Mouse (Mus musculus): ENCODE measurements at regions not wholly inside any gene's neighbourhood (a gene's known extent, or its start where the extent isn't known, plus 50 kb on each side); places are given as distances from the start of the nearest gene placed in this dataset.
A peak's percentile ranks its signal among the peaks of the same experiment; 100 is the strongest.

DNA sequence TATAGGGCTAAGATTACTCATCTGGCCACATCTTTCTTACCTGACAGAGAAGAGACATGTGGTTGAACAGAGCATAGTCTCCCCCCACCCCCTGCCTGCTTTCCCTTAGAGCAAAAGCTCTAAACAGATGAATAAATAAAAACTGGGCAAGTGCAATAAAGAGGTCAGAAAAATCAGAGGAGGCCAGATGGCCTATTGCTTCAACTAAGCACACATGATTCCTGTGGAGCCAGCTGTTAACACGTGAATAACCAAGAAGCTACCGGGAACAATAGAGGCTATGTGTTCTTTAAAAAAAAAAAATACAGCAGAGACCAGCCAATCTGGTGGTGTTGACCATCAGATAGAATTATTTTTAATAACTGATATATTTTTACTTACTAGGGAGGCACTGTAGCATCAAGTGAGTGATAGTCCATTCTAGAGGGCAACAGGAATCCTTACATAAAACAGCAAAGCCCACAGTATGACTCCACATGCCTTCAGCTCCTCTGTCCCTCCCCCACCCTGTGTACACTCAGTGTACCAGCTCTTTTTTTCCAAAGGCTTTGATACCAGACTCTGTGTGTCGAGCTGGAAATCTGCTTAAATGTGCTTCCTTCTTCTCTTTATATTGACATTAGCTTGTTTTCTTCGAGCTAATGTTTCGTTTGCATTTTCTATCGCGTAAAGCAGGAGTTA lies 272.6 kb downstream of the Plk2 start:
- DNase-seq (ENCODE audit: low spot score), result no peak
- no peaks in the 10 kb centered on the region for H3K36me3 ChIP-seq (replicated peaks)
- no peak overlapping the region for H3K4me3 ChIP-seq
- peaks cover 13% of the 10 kb centered on the region for H3K4me1 ChIP-seq
- no peaks in the 10 kb centered on the region for H3K9me3 ChIP-seq
- WGBS, result 62% methylated on average over 7 of the region's 7 CpGs
- H3K27me3 ChIP-seq (replicated peaks; ENCODE audit: low read depth, poor library complexity, severe bottlenecking), result no peaks in the 10 kb centered on the region
- H3K27ac ChIP-seq (replicated peaks), result no peak overlapping the region; the same call in 1 of the 2 replicates

DNA sequence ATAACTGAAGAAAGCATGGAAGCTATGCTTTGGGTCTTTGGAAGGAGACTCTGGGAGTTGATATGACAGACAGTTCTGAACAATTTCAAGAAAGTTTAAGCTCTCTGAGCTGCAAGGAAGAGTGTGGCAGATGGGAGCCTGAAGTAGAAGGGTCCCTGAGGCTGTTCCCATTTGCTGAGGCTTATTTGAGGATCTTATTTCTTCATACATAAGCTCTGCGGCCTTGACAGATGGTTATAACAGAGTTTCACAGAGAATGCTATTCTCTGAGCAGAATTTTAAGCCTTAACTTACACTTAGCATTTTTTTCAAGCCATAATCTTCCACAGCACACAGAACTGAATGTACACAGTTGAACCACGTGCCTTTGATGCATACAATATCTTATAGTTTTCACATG lies 278.7 kb downstream of the Plk2 start:
- WGBS, result 76% methylated on average over 2 of the region's 2 CpGs
- DNase-seq (ENCODE audit: low spot score), result no peak

DNA sequence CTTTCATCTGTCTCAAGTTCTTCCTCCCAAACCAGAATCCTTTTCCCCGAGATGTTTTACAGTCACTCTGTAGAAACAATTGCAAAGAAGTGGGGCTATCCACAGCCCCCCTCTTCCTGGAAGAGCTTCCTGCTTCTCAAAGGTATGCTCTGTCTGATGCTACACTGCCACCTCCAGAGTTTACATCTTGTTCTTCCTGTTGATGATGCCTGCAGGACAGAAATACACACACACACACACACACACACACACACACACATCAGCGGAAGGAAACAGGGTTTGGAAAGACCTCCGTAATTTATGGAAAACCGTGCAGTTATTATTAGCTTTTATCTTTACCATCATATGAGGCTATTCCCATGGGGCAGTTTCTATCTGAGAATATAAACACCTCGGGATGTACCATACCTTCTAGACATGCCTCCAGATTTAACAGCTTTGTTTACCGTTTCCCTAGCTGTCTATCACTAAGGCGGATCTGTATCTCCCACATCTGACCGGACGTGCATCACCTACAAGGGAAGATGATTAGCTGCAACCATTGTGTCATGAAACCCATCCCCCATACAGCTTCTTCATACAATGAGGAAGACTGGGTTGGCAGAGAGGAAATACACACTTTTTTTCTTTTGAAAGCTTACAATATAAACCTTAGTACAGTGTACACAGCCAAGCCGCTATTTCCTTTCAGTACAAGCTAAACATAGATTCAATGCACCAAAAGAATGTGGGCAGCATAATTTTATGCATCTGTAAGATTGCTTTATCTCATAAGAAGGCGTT lies 288.6 kb downstream of the Plk2 start:
- 84% methylated on average over 11 of the region's 11 CpGs for WGBS
- no peaks in the 10 kb centered on the region for H3K36me3 ChIP-seq (replicated peaks)

More for the DNA sequence above, 278.7 kb downstream of the Plk2 start:
- H3K9me3 ChIP-seq, result no peaks in the 10 kb centered on the region
- H3K27me3 ChIP-seq (replicated peaks; ENCODE audit: low read depth, poor library complexity, severe bottlenecking), result no peaks in the 10 kb centered on the region
- no peak overlapping the region for H3K27ac ChIP-seq (replicated peaks)
- H3K36me3 ChIP-seq (replicated peaks), result no peaks in the 10 kb centered on the region
- H3K4me1 ChIP-seq, result no peaks in the 10 kb centered on the region
- no peak overlapping the region for H3K4me3 ChIP-seq

GRCm38 (mm10) chr13:110688796-110689195 lies 293.9 kb downstream of the Plk2 start:
- no peak overlapping the region for H3K4me3 ChIP-seq
- no peak overlapping the region for H3K27ac ChIP-seq (replicated peaks)
- no peak for DNase-seq (ENCODE audit: low spot score)
- H3K9me3 ChIP-seq, result no peaks in the 10 kb centered on the region
- WGBS, result 31% methylated on average over 3 of the region's 3 CpGs
- peaks cover 20% of the 10 kb centered on the region for H3K4me1 ChIP-seq
- no peaks in the 10 kb centered on the region for H3K27me3 ChIP-seq (replicated peaks; ENCODE audit: low read depth, poor library complexity, severe bottlenecking)
- H3K36me3 ChIP-seq (replicated peaks), result no peaks in the 10 kb centered on the region

More for the DNA sequence above, 288.6 kb downstream of the Plk2 start:
- Histone ChIP-seq H3K27ac (replicated peaks) (no peak overlapping the region), H3K9me3 (no peaks in the 10 kb centered on the region), H3K4me3 (no peak overlapping the region), H3K27me3 (replicated peaks; ENCODE audit: low read depth, poor library complexity, severe bottlenecking) (no peaks in the 10 kb centered on the region), H3K4me1 (no peaks in the 10 kb centered on the region)
- no peak for DNase-seq (ENCODE audit: low spot score)

GRCm38 (mm10) chr13:110690501-110691255 lies 295.8 kb downstream of the Plk2 start:
- Histone ChIP-seq H3K36me3 (replicated peaks) (no peaks in the 10 kb centered on the region), H3K27me3 (replicated peaks; ENCODE audit: low read depth, poor library complexity, severe bottlenecking) (no peaks in the 10 kb centered on the region), H3K4me3 (no peak overlapping the region), H3K4me1 (peaks cover 30% of the 10 kb centered on the region), H3K27ac (replicated peaks) (no peak overlapping the region), H3K9me3 (no peaks in the 10 kb centered on the region)
- no peak for DNase-seq (ENCODE audit: low spot score)
- 58% methylated on average over 10 of the region's 10 CpGs for WGBS

GRCm38 (mm10) chr13:110692696-110693095 lies 297.9 kb downstream of the Plk2 start:
- no peak overlapping the region for H3K27ac ChIP-seq (replicated peaks)
- no peaks in the 10 kb centered on the region for H3K27me3 ChIP-seq (replicated peaks; ENCODE audit: low read depth, poor library complexity, severe bottlenecking)

DNA sequence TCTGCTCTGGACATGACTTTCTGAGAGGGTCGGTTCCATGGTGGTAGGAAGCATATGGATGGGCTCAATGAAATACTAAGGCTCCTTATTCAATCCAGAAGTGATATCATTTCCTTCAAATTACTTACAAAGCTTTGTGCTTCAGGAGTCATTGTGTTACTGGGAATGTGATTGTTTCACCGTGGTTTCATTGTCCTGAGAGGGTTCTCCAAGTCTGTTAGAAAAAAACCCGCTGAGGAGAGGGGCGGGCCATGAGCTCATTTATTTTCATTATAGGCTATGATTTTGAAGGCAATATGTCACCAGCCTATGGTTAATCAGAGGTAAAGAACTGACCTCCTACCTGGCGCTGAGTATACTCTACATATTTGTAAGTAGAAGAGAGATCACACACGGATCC lies 300.0 kb downstream of the Plk2 start:
- WGBS, result 78% methylated on average over 6 of the region's 6 CpGs
- H3K4me3 ChIP-seq, result no peak overlapping the region
- peaks cover 25% of the 10 kb centered on the region for H3K4me1 ChIP-seq
- no peaks in the 10 kb centered on the region for H3K27me3 ChIP-seq (replicated peaks; ENCODE audit: low read depth, poor library complexity, severe bottlenecking)
- H3K36me3 ChIP-seq (replicated peaks), result no peaks in the 10 kb centered on the region
- H3K9me3 ChIP-seq, result no peaks in the 10 kb centered on the region
- no peak for DNase-seq (ENCODE audit: low spot score)
- no peak overlapping the region for H3K27ac ChIP-seq (replicated peaks)

More at GRCm38 (mm10) chr13:110692696-110693095, 297.9 kb downstream of the Plk2 start:
- WGBS, result 82% methylated on average over 5 of the region's 5 CpGs
- no peak for DNase-seq (ENCODE audit: low spot score)
- no peak overlapping the region for H3K4me3 ChIP-seq
- no peaks in the 10 kb centered on the region for H3K36me3 ChIP-seq (replicated peaks)
- peaks cover 30% of the 10 kb centered on the region for H3K4me1 ChIP-seq
- no peaks in the 10 kb centered on the region for H3K9me3 ChIP-seq

- Histone ChIP-seq H3K4me3 (no peak overlapping the region), H3K9me3 (no peaks in the 10 kb centered on the region), H3K27me3 (replicated peaks; ENCODE audit: low read depth, poor library complexity, severe bottlenecking) (no peaks in the 10 kb centered on the region), H3K27ac (replicated peaks) (no peak overlapping the region), H3K4me1 (peaks cover 14% of the 10 kb centered on the region), H3K36me3 (replicated peaks) (no peaks in the 10 kb centered on the region)
- DNase-seq (ENCODE audit: low spot score), result no peak
- WGBS, result 83% methylated on average over 5 of the region's 5 CpGs
Measured at GRCm38 (mm10) chr13:110696549-110696948, 301.7 kb downstream of the Plk2 start.

DNA sequence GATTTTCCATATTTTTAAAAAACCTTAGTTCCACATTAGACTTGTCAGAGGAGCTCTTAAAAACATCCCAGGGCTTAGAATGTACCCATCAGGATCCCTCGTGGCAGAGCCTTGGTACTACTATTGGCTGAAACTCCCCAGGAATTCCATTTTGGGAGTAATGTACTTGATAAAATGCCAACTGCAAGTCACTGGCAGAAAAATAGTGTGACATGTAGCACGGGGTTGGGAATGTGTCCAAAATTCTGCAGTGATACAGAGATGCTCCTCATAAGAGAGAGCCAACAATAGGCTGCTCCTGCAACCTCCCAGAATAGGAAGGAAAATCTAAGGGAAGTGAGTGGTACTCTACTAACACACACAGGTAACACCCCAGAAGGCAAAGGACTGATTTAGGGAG lies 309.4 kb downstream of the Plk2 start:
- WGBS, result 85% methylated on average over 2 of the region's 2 CpGs

DNA sequence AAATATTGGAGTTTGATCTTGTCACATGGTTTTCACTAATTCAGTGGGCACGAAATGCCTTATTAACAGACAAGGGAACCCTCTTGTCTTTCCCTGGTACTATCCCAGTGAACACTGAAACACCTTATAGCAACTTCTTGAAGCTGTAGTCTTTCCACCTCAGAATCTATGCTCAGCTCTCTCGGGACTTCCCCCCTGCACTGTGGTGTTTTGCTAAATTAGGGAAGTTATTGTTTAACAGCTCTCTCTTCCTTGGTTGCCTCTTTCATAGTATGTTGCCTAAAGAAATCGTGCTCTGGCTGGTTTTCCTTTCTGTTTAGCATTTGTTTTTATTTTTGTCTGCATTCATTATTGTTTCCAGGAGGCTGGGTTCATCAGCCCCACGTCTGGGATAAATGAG lies 316.0 kb downstream of the Plk2 start:
- Histone ChIP-seq H3K27me3 (replicated peaks; ENCODE audit: low read depth, poor library complexity, severe bottlenecking) (no peaks in the 10 kb centered on the region), H3K36me3 (replicated peaks) (no peaks in the 10 kb centered on the region), H3K4me3 (no peak overlapping the region), H3K9me3 (no peaks in the 10 kb centered on the region), H3K27ac (replicated peaks) (no peak overlapping the region), H3K4me1 (peaks cover 15% of the 10 kb centered on the region)
- DNase-seq (ENCODE audit: low spot score), result no peak
- WGBS, result 57% methylated on average over 4 of the region's 4 CpGs

More for the DNA sequence above, 309.4 kb downstream of the Plk2 start:
- no peak for DNase-seq (ENCODE audit: low spot score)
- H3K4me3 ChIP-seq, result no peak overlapping the region
- peaks cover 14% of the 10 kb centered on the region for H3K4me1 ChIP-seq
- H3K36me3 ChIP-seq (replicated peaks), result no peaks in the 10 kb centered on the region
- no peak overlapping the region for H3K27ac ChIP-seq (replicated peaks)
- no peaks in the 10 kb centered on the region for H3K9me3 ChIP-seq
- no peaks in the 10 kb centered on the region for H3K27me3 ChIP-seq (replicated peaks; ENCODE audit: low read depth, poor library complexity, severe bottlenecking)

DNA sequence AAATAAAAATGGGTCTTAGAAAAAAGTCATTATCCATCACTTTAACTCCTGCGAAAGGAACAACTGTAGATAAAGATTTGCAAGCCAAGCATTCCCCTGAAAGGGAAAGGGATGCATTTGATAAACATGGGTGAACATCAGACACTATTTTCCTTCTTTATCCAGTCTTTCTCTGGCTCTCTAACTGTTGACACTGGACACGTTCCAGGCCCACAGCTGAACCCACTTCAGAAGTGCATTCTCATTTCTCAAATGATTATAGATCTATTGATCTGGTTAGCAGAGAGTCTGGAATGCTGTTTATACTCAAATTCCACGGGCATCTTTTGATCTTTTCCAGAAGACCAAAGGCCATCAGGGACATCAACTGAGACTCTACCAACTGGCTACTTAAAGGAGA lies 317.7 kb downstream of the Plk2 start:
- 56% methylated on average over 3 of the region's 3 CpGs for WGBS
- no peak for DNase-seq (ENCODE audit: low spot score)
- no peaks in the 10 kb centered on the region for H3K36me3 ChIP-seq (replicated peaks)

GRCm38 (mm10) chr13:110722170-110722569 lies 327.3 kb downstream of the Plk2 start:
- no peaks in the 10 kb centered on the region for H3K27me3 ChIP-seq (replicated peaks; ENCODE audit: low read depth, poor library complexity, severe bottlenecking)
- H3K4me1 ChIP-seq, result peaks cover 23% of the 10 kb centered on the region
- H3K36me3 ChIP-seq (replicated peaks), result no peaks in the 10 kb centered on the region
- DNase-seq (ENCODE audit: low spot score), result no peak
- peak overlapping the region; percentile 48 for H3K27ac ChIP-seq (replicated peaks)
- H3K9me3 ChIP-seq, result no peaks in the 10 kb centered on the region
- no peak overlapping the region for H3K4me3 ChIP-seq
- WGBS, result 85% methylated on average over 10 of the region's 10 CpGs

More for the DNA sequence above, 317.7 kb downstream of the Plk2 start:
- H3K4me1 ChIP-seq, result peaks cover 9% of the 10 kb centered on the region; the same call in 1 of the 2 replicates
- H3K27ac ChIP-seq (replicated peaks), result no peak overlapping the region
- H3K27me3 ChIP-seq (replicated peaks; ENCODE audit: low read depth, poor library complexity, severe bottlenecking), result no peaks in the 10 kb centered on the region
- no peaks in the 10 kb centered on the region for H3K9me3 ChIP-seq
- no peak overlapping the region for H3K4me3 ChIP-seq
